Comparison of ENCODE assay signal across 9 mouse cellular contexts in the genomic region with DNA sequence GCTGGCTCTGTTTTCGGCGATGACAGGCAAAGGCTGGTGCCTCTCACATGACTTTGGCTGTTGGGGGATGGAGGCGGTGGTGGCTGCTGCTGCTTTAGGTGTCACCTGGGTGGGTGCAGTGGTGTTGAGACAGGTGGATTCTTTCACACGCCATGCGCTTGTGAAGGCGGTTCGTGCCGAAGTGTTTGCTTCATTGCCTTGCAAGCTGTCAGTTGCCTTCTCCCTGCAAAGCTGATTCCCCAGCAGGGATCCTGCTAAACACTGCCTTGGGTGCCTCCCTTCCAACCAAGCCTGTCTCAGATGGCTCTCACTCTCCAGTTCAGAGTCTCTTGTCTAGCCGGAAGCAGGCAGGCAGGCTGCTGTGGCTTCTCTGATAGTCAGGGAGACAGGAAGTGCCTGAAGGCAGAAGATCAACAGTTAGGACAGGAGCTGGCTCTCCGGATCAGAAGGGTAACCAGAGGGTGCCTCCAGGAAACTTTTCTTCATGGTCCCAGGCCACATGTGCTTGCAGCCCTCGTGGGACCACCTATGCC. TPM values are rescaled to one million over a fixed set of nuclear protein-coding genes. Genes with fewer than 3 reads are reported as not detected.
DNase-seq lines count a peak whose midpoint lies in the region; ATAC-seq lines count a peak whose summit lies in the region.
"Had no signal": no experiment of that assay in that cellular context is flagged by ENCODE, and none has a peak within 500 bp of the region (broad histone marks: within the 10 kb centered on the region; RNA-seq: fewer than 3 reads in every experiment).

No protein-coding gene starts in this region.

- peaks cover 15% of the 10 kb centered on the region for H3K4me1 ChIP-seq in heart, embryonic 10.5 days
- peaks cover 10% of the 10 kb centered on the region for H3K4me1 ChIP-seq in forebrain, embryonic 13.5 days

- intact Hi-C loops in heart, postnatal 14 days (cut with DNase I), result no loop called here
- intact Hi-C loops in left cerebral cortex, postnatal 14 days (cut with DNase I), result no loop called here

- peak overlapping the region; percentile 74 for H3K27ac ChIP-seq in heart, embryonic 10.5 days
- H3K27ac ChIP-seq in forebrain, embryonic 13.5 days, result no peak overlapping the region

- no peaks in the 10 kb centered on the region for H3K36me3 ChIP-seq in heart, embryonic 10.5 days
- H3K36me3 ChIP-seq in forebrain, embryonic 13.5 days (ENCODE audit: poor library complexity, severe bottlenecking), result no peaks in the 10 kb centered on the region

- DNase-seq in heart, embryonic 10.5 days (ENCODE audit: low spot score), result peak; percentile 77
- no peak for DNase-seq in heart, postnatal 14 days
- peak; percentile 64 to 88 for DNase-seq in left cerebral cortex, postnatal 14 days (ENCODE audit: low spot score in 2 of 2)
- DNase-seq in right cerebral cortex, adult 2 months (ENCODE audit: low spot score in 2 of 2), result peak; percentile 81 to 82
- DNase-seq in gastrocnemius, postnatal 10 days, result no peak
- no peak for DNase-seq in ovary, postnatal 14 days (ENCODE audit: low spot score)

- WGBS in heart, embryonic 10.5 days, result 41% methylated on average over 11 of the region's 11 CpGs
- 74% methylated on average over 11 of the region's 11 CpGs for WGBS in forebrain, embryonic 13.5 days

- no peak overlapping the region for H3K9ac ChIP-seq in forebrain, embryonic 13.5 days

- no peak overlapping the region for H3K4me2 ChIP-seq in forebrain, embryonic 13.5 days

- H3K4me3 ChIP-seq in heart, embryonic 10.5 days, result no peak overlapping the region
- no peak overlapping the region for H3K4me3 ChIP-seq in forebrain, embryonic 13.5 days

- H3K27me3 ChIP-seq in heart, embryonic 10.5 days (ENCODE audit: insufficient read depth, poor library complexity, severe bottlenecking), result no peaks in the 10 kb centered on the region
- 0 out of 2 replicates have a peak, but pooled peaks cover 1% of the 10 kb centered on the region for H3K27me3 ChIP-seq in forebrain, embryonic 13.5 days
- H3K27me3 ChIP-seq: CH12.LX had no signal

- no peaks in the 10 kb centered on the region for H3K9me3 ChIP-seq in heart, embryonic 10.5 days
- no peaks in the 10 kb centered on the region for H3K9me3 ChIP-seq in forebrain, embryonic 13.5 days (replicated peaks)

- ATAC-seq in common myeloid progenitor, adult 5-6 weeks (replicated peaks; ENCODE audit: low read depth, poor library complexity, severe bottlenecking), result peak; percentile 99
- ATAC-seq in forebrain, embryonic 13.5 days, result no peak

RNA-seq across cellular contexts. Expression of a gene that starts 20.3 kb away (rescaled TPM):
- 33.1 and 35.4 TPM in 2 replicates for polyA plus RNA-seq in heart, embryonic 10.5 days (2016; fragmentation: Nextera tagmentation; extraction: Ambion mirVana)
- total RNA-seq in heart, postnatal 14 days (2021), result 10 to 100 TPM; 12.9 to 14.2 TPM
- 31.2 and 31.9 TPM in 2 replicates for total RNA-seq in common myeloid progenitor, adult 5-6 weeks (2017)
- 10 to 100 TPM; 18.2 to 20.0 TPM for total RNA-seq in left cerebral cortex, postnatal 14 days (2021)
- polyA plus RNA-seq in forebrain, embryonic 13.5 days (2015; fragmentation: Nextera tagmentation; extraction: Ambion mirVana), result 39.5 and 39.8 TPM in 2 replicates
- total RNA-seq in gastrocnemius, postnatal 10 days (2021), result 10 to 100 TPM; 14.4 to 16.4 TPM

RNA-seq across cellular contexts. Expression of a gene that starts 54.6 kb away (rescaled TPM):
- 25.9 and 36.8 TPM in 2 replicates for polyA plus RNA-seq in heart, embryonic 10.5 days (2016; fragmentation: Nextera tagmentation; extraction: Ambion mirVana)
- 10 to 100 TPM; 31.1 to 36.3 TPM for total RNA-seq in heart, postnatal 14 days (2021)
- total RNA-seq in common myeloid progenitor, adult 5-6 weeks (2017), result 26.8 and 55.2 TPM in 2 replicates
- 10 to 100 TPM; 29.3 to 29.4 TPM for total RNA-seq in left cerebral cortex, postnatal 14 days (2021)
- polyA plus RNA-seq in forebrain, embryonic 13.5 days (2015; fragmentation: Nextera tagmentation; extraction: Ambion mirVana), result 24.2 and 25.2 TPM in 2 replicates
- 10 to 100 TPM; 11.6 to 16.7 TPM for total RNA-seq in gastrocnemius, postnatal 10 days (2021)

Comparison
In these comparisons a context has a peak if more than half of its experiments do, and no peak if none do; other contexts are left out.
1. DNase-seq: peak in heart, embryonic 10.5 days (single experiment), left cerebral cortex, postnatal 14 days (2 of 2) and right cerebral cortex, adult 2 months (2 of 2); none in heart, postnatal 14 days (0 of 2), gastrocnemius, postnatal 10 days (single experiment) and ovary, postnatal 14 days (single experiment).